In the genomic region with DNA sequence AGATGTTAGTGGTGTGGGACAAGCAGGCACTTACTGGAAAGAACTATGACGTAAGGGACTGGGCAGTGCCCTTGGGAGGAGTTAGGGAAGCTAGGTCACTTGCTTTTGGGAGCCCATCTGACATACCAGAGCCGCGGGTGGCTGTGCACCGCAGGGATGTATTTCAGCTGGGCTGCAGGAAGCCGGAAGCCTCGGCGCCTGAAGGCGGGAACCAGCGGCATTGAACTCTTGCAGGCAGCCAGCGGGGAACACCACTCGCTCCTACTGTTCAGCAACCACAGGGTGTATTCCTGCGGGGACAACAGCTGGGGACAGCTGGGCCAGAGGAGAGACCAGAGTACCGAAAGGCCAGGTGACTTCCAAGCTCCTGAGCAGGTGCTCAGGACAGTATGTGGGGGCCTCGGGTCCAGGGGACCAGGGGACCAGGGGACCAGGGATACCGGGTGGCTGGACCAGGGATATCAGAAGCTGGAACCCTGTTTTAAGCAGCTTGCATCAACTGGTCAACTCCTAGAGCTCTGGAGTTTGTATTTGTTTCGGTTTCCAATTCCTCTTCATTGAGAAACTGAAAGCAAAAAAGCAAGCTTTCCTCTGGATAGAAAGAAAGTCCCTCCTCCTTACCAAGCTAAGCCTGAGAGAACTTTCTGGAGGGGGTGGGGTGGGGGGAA, we compare ENCODE assay signal across 8 mouse cellular contexts. TPM values are rescaled to one million over a fixed set of nuclear protein-coding genes. Genes with fewer than 3 reads are reported as not detected.
DNase-seq lines count a peak whose midpoint lies in the region; ATAC-seq lines count a peak whose summit lies in the region.

A gene (plus strand): TSS at position 120 of the 668 bp plus-strand sequence.

- H3K4me1 ChIP-seq in heart, embryonic 14.5 days (ENCODE audit: control insufficient read depth in 2 of 2, insufficient read depth in 2 of 2, low read length in 2 of 2): no peaks in the 10 kb centered on the region
- peaks cover 13% of the 10 kb centered on the region for H3K4me1 ChIP-seq in liver, embryonic 15.5 days (replicated peaks)
- H3K4me1 ChIP-seq in neural tube, embryonic 11.5 days (ENCODE audit: control insufficient read depth, insufficient read depth, low read length): 0 out of 2 replicates have a peak, but pooled peaks cover 3% of the 10 kb centered on the region

- no peaks in the 10 kb centered on the region for H3K9me3 ChIP-seq in heart, embryonic 14.5 days (ENCODE audit: control insufficient read depth, low read length)
- no peaks in the 10 kb centered on the region for H3K9me3 ChIP-seq in liver, embryonic 15.5 days (replicated peaks)
- H3K9me3 ChIP-seq in neural tube, embryonic 11.5 days (ENCODE audit: control insufficient read depth, low read length): no peaks in the 10 kb centered on the region

- peak; percentile 86 for ATAC-seq in CD4-positive, CD25-positive, alpha-beta regulatory T cell, adult 4 months
- peak; percentile 81 for ATAC-seq in heart, embryonic 14.5 days (ENCODE audit: insufficient number of reproducible peaks, insufficient read depth, low FRiP score, low read depth)
- peak; percentile 89 for ATAC-seq in liver, embryonic 15.5 days (ENCODE audit: insufficient read depth)
- ATAC-seq in neural tube, embryonic 11.5 days (ENCODE audit: insufficient read depth, low FRiP score, low TSS enrichment): peak; percentile 61; the same call in 1 of the 2 replicates

- H3K27me3 ChIP-seq in heart, embryonic 14.5 days (ENCODE audit: control insufficient read depth, insufficient read depth, low read length): no peaks in the 10 kb centered on the region
- no peaks in the 10 kb centered on the region for H3K27me3 ChIP-seq in liver, embryonic 15.5 days
- no peaks in the 10 kb centered on the region for H3K27me3 ChIP-seq in neural tube, embryonic 11.5 days (ENCODE audit: control insufficient read depth, insufficient read depth, low read length)

- H3K36me3 ChIP-seq in heart, embryonic 14.5 days (ENCODE audit: control insufficient read depth, insufficient read depth, low read length): 0 out of 2 replicates have a peak, but pooled peaks cover 4% of the 10 kb centered on the region
- no peaks in the 10 kb centered on the region for H3K36me3 ChIP-seq in liver, embryonic 15.5 days (replicated peaks)
- H3K36me3 ChIP-seq in neural tube, embryonic 11.5 days (ENCODE audit: control insufficient read depth, insufficient read depth, low read length): no peaks in the 10 kb centered on the region

- peak within 1 kb of the TSS; percentile 88 for H3K4me2 ChIP-seq in heart, embryonic 14.5 days (ENCODE audit: low read length)
- H3K4me2 ChIP-seq in liver, embryonic 15.5 days: peak within 1 kb of the TSS; percentile 86
- H3K4me2 ChIP-seq in neural tube, embryonic 11.5 days (ENCODE audit: low read depth): peak within 1 kb of the TSS; percentile 81

- peak within 1 kb of the TSS; percentile 81 for H3K9ac ChIP-seq in heart, embryonic 14.5 days (ENCODE audit: low read length)
- H3K9ac ChIP-seq in liver, embryonic 15.5 days: peak within 1 kb of the TSS; percentile 78
- peak within 1 kb of the TSS; percentile 42 for H3K9ac ChIP-seq in neural tube, embryonic 11.5 days (ENCODE audit: low read length)

- DNase-seq in c-Kit-negative CD71-positive TER-119-positive erythroid progenitor cells, embryonic 14.5 days (ENCODE audit: low read depth, low spot score): peak; percentile 55
- DNase-seq in fibroblast of lung, adult 2 months (ENCODE audit: low read depth): peak; percentile 40
- DNase-seq in kidney, postnatal 14 days: peak; percentile 81
- peak; percentile 48 for DNase-seq in neural tube, embryonic 11.5 days (ENCODE audit: low spot score)
- peak; percentile 28 for DNase-seq in telencephalon, adult 2 months (ENCODE audit: low read depth, low spot score)

- 2% methylated on average over 16 of the region's 16 CpGs for WGBS in heart, embryonic 14.5 days
- 2% methylated on average over 16 of the region's 16 CpGs for WGBS in liver, embryonic 15.5 days (ENCODE audit: insufficient replicate concordance)
- 5% methylated on average over 16 of the region's 16 CpGs for WGBS in neural tube, embryonic 11.5 days

- H3K27ac ChIP-seq in heart, embryonic 14.5 days (replicated peaks in 1 of 2; ENCODE audit: control insufficient read depth in 1 of 2, insufficient read depth in 1 of 2, low read depth in 2 of 2, low read length in 2 of 2): peak within 1 kb of the TSS; percentile 29 to 71
- peak within 1 kb of the TSS; percentile 83 for H3K27ac ChIP-seq in liver, embryonic 15.5 days (replicated peaks)
- H3K27ac ChIP-seq in neural tube, embryonic 11.5 days (ENCODE audit: low read depth, low read length): no peak within 1 kb of the TSS

- H3K4me3 ChIP-seq in heart, embryonic 14.5 days (ENCODE audit: control insufficient read depth in 1 of 2, insufficient read depth in 1 of 2, low read depth in 1 of 2, low read length in 2 of 2): peak within 1 kb of the TSS; percentile 60 to 71
- peak within 1 kb of the TSS; percentile 75 for H3K4me3 ChIP-seq in liver, embryonic 15.5 days (replicated peaks)
- peak within 1 kb of the TSS; percentile 35 for H3K4me3 ChIP-seq in neural tube, embryonic 11.5 days (ENCODE audit: low read depth, low read length)

RNA-seq across cellular contexts. Expression of the gene that starts here (rescaled TPM):
- 10 to 100 TPM; 30.8 to 34.1 TPM for polyA plus RNA-seq in CD4-positive, CD25-positive, alpha-beta regulatory T cell, adult 4 months (2017; shearing (Covaris generic))
- 4.9 and 5.3 TPM in 2 replicates for polyA plus RNA-seq in heart, embryonic 14.5 days (2014; fragmentation: Nextera tagmentation; extraction: Ambion mirVana)
- 3.0 and 3.7 TPM in 2 replicates for polyA plus RNA-seq in liver, embryonic 15.5 days (2015; fragmentation: Nextera tagmentation; extraction: Ambion mirVana)
- polyA plus RNA-seq in neural tube, embryonic 11.5 days (2014; fragmentation: Nextera tagmentation; extraction: Ambion mirVana): 2.5 and 2.9 TPM in 2 replicates

Comparison
In these comparisons a context has a peak if more than half of its experiments do, and no peak if none do; other contexts are left out.
1. DNase-seq: peak in every context shown above with its lines; median percentile 81 in kidney, postnatal 14 days; 55 in c-Kit-negative CD71-positive TER-119-positive erythroid progenitor cells, embryonic 14.5 days; 48 in neural tube, embryonic 11.5 days; 40 in fibroblast of lung, adult 2 months; 28 in telencephalon, adult 2 months.